Mouse (Mus musculus) megakaryocyte, embryonic 14.5 days (primary cell): ENCODE results near the gene Ybey.

ENCODE experiments used
- FLI1 ChIP-seq: IDR thresholded peaks from 2 replicates; pipeline ENCODE4 v1.6.1; 2012; ENCODE audit warnings: low read length, inconsistent platforms, mixed read lengths
- GATA1 ChIP-seq: IDR thresholded peaks from 3 replicates; pipeline ENCODE4 v1.6.1; 2012; ENCODE audit warnings: mixed read lengths, low read length, inconsistent platforms, borderline replicate concordance

DNA sequence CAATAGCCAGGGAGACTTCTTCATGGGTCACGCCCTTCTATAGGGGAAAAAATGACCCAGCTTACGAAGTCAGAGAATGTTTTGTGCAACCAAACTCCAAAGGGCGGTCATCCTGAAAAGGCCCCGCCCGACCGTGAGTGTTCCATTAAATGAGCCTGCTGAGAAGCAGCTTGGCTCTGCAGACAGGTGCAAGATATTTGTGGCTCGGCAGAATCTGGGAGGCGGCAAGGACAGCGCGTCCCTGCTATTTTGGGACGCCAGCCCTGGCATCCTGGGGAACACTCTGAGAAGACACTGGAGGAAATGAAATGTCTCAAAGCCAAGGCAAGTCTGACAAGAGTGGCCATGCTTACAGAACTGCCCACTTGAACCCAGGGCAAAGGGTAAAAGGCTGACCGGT lies 52.1 kb downstream of the Ybey start:
- TF ChIP-seq GATA1 (no peak), FLI1 (no peak)
